Mouse (Mus musculus): ENCODE measurements around the gene Tceanc2. TPM values are rescaled to one million over a fixed set of nuclear protein-coding genes. Genes with fewer than 3 reads are reported as not detected.

The Tceanc2 gene
- 10 to 100 TPM; 13.9 to 16.1 TPM for total RNA-seq (2021)
- long read RNA-seq, experiment 1, full-length matches to known transcripts = 5 of 7 reads
- long read RNA-seq, experiment 1, partial matches to known transcripts = 0 of 7 reads
- long read RNA-seq, experiment 1, other reads (novel, unspliced or antisense) = 2 of 7 reads
- long read RNA-seq, experiment 2, full-length matches to known transcripts = 5 of 7 reads
- long read RNA-seq, experiment 2, partial matches to known transcripts = 1 of 7 reads
- long read RNA-seq, experiment 2, other reads (novel, unspliced or antisense) = 1 of 7 reads

DNA sequence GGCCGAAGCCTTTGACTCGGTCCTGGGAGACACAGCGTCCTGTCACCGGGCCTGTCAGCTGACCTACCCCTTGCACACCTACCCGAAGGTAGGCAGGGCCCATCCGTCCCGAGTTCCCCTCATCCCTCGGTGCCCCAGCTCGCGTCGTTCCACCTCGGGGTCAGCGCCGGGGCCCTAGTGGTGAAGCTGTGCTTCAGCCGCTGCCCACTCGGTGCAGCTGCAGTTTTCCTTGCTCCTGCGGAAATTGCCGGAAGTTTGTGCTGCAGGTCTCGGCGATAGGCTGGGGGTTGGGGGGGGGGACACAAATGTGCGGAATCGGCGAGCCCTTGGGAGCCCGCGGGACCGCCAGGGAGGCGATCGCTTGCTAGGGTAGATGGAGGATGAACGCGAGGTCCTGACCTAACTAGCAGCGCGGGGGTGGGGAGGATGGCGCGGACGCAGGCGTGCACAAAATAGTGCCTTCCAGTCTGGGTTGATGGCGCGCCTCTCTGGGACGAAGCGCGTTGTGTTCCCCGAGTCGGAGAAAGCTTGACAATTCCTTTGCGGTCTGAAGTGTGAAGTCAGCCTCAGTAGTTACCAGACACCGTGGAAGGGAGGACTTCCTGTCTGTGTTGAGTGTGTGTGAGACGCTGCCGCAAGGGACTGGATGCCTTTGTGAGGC lies at the start of gene Tceanc2:
TSS of gene Tceanc2 (minus strand) at position 287 of the 661 bp plus-strand sequence.
- DNase-seq (ENCODE audit: extremely low spot score in 1 of 2, low spot score in 2 of 2) = peak; percentile 42 to 52
- intact Hi-C loops (cut with DNase I) = loop anchor here (5.0 kb wide), 1 partner anchor 168 kb away; no protein-coding TSS in a partner anchor
- peak; percentile 2 for TF ChIP-seq CTCF (IDR thresholded peaks at IDR 0.05)
- Histone ChIP-seq H3K27ac (peak within 1 kb of the TSS; percentile 99), H3K4me3 (peak within 1 kb of the TSS; percentile 64)

- no peak for DNase-seq (ENCODE audit: extremely low spot score in 1 of 2, low spot score in 2 of 2)
- Histone ChIP-seq H3K27ac (no peak overlapping the region), H3K4me3 (no peak overlapping the region)
- no peak for TF ChIP-seq CTCF (IDR thresholded peaks at IDR 0.05)
- intact Hi-C loops (cut with DNase I) = no loop called here
Observed at GRCm38 (mm10) chr4:107226313-107226712, 47.4 kb upstream of the Tceanc2 start.

- Histone ChIP-seq H3K27ac (no peak overlapping the region), H3K4me3 (no peak overlapping the region)
- DNase-seq (ENCODE audit: extremely low spot score in 1 of 2, low spot score in 2 of 2) = no peak
- no peak for TF ChIP-seq CTCF (IDR thresholded peaks at IDR 0.05)
- intact Hi-C loops (cut with DNase I) = no loop called here
Observed at GRCm38 (mm10) chr4:107223225-107224204, 44.6 kb upstream of the Tceanc2 start.

DNA sequence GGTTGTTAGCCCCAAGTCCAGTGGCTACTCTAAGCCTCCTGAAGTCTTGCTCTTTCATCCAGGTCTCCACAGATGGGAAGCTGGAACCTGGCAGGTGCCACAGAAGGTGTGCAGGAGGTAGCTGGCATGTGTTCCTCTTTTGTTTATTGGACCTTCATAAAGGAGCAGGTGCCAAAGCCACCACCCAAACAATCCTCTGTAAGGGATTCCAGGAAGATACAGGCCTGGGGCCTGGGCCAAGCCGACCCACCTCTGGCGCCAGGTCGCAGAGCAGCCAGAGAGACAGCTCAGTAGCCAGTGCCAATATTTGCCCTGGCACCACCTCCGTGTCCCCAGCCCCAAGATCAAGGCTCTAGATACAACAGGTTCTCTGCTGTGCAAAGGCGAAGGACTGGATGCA lies 42.6 kb upstream of the Tceanc2 start:
- intact Hi-C loops (cut with DNase I) = no loop called here
- H3K27ac ChIP-seq = no peak overlapping the region
- TF ChIP-seq CTCF (IDR thresholded peaks at IDR 0.05) = no peak

DNA sequence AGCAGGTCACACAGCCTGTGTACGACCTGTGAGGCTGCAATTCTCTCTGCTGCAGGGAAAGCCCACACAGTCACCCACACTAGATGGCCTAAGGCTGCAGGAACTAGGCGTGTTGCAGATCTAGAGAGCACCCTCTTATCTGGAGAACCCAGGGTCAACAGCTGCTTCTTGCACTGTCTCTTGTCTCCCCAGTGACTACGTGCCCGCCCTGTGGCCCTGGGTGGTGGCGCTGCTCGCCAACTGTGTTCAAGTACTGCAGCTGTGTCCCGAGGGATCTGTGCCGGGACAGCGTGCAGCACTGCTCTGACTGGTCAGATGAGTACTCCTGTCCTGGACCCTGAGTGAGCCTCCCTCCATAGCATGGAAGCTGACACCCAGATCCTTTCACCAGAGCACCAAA lies 38.7 kb upstream of the Tceanc2 start:
- H3K27ac ChIP-seq = no peak overlapping the region
- DNase-seq (ENCODE audit: extremely low spot score in 1 of 2, low spot score in 2 of 2) = no peak
- intact Hi-C loops (cut with DNase I) = no loop called here
- H3K4me3 ChIP-seq = no peak overlapping the region
- TF ChIP-seq CTCF (IDR thresholded peaks at IDR 0.05) = no peak

More for the DNA sequence above, 42.6 kb upstream of the Tceanc2 start:
- no peak overlapping the region for H3K4me3 ChIP-seq
- DNase-seq (ENCODE audit: extremely low spot score in 1 of 2, low spot score in 2 of 2) = no peak

- TF ChIP-seq CTCF (IDR thresholded peaks at IDR 0.05) = no peak
- H3K27ac ChIP-seq = no peak overlapping the region
- no peak for DNase-seq (ENCODE audit: extremely low spot score in 1 of 2, low spot score in 2 of 2)
- intact Hi-C loops (cut with DNase I) = no loop called here
- H3K4me3 ChIP-seq = no peak overlapping the region
Observed at GRCm38 (mm10) chr4:107213279-107214011, 34.5 kb upstream of the Tceanc2 start.

- Histone ChIP-seq H3K4me3 (no peak overlapping the region), H3K27ac (no peak overlapping the region)
- intact Hi-C loops (cut with DNase I) = no loop called here
- no peak for DNase-seq (ENCODE audit: extremely low spot score in 1 of 2, low spot score in 2 of 2)
- no peak for TF ChIP-seq CTCF (IDR thresholded peaks at IDR 0.05)
Observed at GRCm38 (mm10) chr4:107211936-107212335, 33.0 kb upstream of the Tceanc2 start.

- Histone ChIP-seq H3K27ac (no peak overlapping the region), H3K4me3 (no peak overlapping the region)
- no peak for TF ChIP-seq CTCF (IDR thresholded peaks at IDR 0.05)
- peak in 1 of 2 experiments; percentile 21 for DNase-seq (ENCODE audit: extremely low spot score in 1 of 2, low spot score in 2 of 2)
- intact Hi-C loops (cut with DNase I) = no loop called here
Observed at GRCm38 (mm10) chr4:107211465-107211864, 32.5 kb upstream of the Tceanc2 start.

GRCm38 (mm10) chr4:107210483-107211097 lies 31.7 kb upstream of the Tceanc2 start:
- Histone ChIP-seq H3K27ac (no peak overlapping the region), H3K4me3 (no peak overlapping the region)
- DNase-seq (ENCODE audit: extremely low spot score in 1 of 2, low spot score in 2 of 2) = no peak
- no peak for TF ChIP-seq CTCF (IDR thresholded peaks at IDR 0.05)
- intact Hi-C loops (cut with DNase I) = no loop called here

- DNase-seq (ENCODE audit: extremely low spot score in 1 of 2, low spot score in 2 of 2) = no peak
- no peak within 1 kb of the TSS for H3K4me3 ChIP-seq
- no peak for TF ChIP-seq CTCF (IDR thresholded peaks at IDR 0.05)
- no peak within 1 kb of the TSS for H3K27ac ChIP-seq
- intact Hi-C loops (cut with DNase I) = no loop called here
Observed at GRCm38 (mm10) chr4:107208880-107209279, 30.0 kb upstream of the Tceanc2 start, which contains the start of gene Ldlrad1. Gene Ldlrad1, plus strand, starts transcription at chr4:107209180.

- TF ChIP-seq CTCF (IDR thresholded peaks at IDR 0.05) = no peak
- intact Hi-C loops (cut with DNase I) = no loop called here
- DNase-seq (ENCODE audit: extremely low spot score in 1 of 2, low spot score in 2 of 2) = no peak
Observed at GRCm38 (mm10) chr4:107207016-107207415, 28.1 kb upstream of the Tceanc2 start.

More at GRCm38 (mm10) chr4:107207016-107207415, 28.1 kb upstream of the Tceanc2 start:
- no peak overlapping the region for H3K27ac ChIP-seq
- no peak overlapping the region for H3K4me3 ChIP-seq
